Mouse (Mus musculus) urinary bladder, adult 18-20 months (tissue): ENCODE data around the gene Lhb.
A peak's percentile ranks its signal among the peaks of the same experiment; 100 is the strongest.

Source experiments
- DNase-seq, 2 experiments: peaks; one replicate each; pipeline ENCODE4 v3.0.0; 2022; ENCODE audit warnings: low spot score in 2 of 2, mixed read lengths in 2 of 2

Lhb gene

DNA sequence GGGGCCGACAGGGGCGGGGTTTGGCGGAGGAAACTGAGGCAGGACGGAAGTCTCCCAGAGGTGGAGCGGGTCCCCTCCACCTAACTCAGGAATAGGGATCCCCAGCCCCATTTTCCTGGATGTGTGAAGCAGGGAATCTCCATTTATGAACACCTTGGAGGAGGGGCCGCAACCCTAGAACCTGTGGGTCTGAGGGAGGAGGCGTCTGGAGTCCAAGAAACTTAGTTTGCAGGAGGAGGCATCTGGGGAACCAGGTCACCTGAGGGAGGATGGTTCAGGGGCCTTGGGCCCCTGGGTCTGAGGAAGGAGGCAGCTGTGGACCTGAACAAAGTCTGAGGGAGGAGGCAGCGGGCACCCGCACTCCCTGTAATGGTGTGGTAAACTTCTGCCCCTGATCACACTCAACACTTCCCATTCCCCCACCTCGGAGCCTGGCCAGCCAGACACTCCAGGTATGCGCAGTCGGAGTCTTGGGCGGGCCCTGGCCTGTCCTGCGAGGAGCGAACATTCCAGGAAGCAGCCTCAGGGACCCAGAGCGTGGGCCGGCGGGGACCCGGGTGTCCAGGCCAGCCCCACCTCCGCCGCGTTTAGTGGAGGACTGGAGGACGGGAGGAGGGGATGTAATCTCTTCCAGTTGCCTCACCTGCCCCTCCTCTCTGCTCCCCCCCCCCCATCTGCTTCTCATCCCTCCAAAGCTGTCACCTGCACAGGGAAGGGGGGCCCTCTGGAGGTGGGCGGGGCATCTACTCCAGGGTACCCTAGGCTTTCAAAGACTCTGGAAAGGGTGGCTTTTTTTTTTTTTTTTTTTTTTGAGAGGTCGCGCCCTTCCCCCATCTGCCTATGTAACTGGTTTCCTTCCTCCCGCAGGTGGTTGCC, 6.5 kb upstream of the Lhb start:
- DNase-seq = peak; percentile 52 to 58

DNA sequence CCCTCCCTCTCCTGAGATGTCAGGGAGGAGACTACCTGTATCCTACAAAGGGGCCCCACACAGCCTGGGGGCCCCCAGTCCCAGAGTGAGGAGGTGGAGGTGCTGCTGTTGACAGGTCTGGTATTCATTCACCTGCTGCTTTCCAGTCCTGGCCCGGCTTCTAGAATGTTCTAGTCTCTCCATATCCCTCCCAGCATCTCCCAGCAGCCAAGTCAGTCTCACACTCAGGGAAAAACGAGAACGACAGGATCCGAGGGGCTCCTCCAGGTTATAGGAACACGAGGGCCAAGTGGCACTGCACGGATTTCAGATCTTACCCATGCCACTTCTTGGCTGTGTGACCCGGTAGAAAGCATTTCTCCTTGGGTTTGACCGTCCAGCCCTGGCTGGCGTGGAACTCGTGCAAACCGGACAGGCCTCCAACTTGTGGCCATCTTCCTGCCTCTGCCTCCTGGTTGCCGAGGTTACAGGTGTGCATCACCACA, 5.8 kb upstream of the Lhb start:
- DNase-seq = no peak

DNA sequence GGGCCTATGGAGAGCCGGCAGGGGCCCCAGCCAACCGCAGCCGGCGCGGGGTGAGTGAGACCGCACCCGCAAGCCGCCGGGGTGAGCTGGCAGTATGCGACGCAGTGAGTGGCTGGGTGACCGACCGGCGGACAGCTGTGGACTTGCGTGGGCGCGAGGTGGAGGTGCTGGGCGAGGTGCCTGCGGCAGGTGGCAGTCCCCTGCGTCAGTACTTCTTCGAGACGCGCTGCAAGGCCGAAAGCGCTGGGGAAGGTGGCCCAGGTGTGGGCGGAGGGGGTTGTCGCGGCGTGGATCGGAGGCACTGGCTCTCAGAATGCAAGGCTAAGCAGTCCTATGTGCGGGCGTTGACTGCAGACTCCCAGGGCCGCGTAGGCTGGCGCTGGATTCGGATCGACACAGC, 5.0 kb upstream of the Lhb start:
- no peak for DNase-seq

DNA sequence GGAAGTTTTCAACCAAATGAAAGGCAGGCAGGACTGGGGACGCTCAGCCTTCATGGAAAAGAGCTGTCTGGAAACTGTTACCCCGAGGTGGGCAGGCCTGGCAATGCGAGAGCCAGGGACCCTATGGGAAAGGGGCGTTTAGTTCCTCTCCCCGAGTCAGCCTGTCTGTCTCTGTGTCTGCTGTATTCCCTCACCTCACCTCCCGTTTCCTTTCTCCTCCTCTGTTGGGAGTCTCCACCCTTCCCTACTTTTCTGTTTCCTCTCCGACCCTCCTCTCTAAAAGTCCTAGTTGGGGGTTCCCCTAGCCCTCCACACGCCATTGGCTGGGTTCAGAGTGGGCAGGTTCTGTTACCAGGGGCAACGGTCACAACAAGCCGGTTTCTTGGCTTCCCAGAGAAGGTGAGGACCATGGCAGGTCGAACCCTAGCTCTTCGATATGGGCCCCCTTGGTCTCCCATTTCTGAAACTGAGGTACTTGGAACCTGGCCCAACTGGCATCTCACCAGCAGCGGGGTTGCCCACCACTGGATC, 2.6 kb upstream of the Lhb start:
- no peak for DNase-seq

DNA sequence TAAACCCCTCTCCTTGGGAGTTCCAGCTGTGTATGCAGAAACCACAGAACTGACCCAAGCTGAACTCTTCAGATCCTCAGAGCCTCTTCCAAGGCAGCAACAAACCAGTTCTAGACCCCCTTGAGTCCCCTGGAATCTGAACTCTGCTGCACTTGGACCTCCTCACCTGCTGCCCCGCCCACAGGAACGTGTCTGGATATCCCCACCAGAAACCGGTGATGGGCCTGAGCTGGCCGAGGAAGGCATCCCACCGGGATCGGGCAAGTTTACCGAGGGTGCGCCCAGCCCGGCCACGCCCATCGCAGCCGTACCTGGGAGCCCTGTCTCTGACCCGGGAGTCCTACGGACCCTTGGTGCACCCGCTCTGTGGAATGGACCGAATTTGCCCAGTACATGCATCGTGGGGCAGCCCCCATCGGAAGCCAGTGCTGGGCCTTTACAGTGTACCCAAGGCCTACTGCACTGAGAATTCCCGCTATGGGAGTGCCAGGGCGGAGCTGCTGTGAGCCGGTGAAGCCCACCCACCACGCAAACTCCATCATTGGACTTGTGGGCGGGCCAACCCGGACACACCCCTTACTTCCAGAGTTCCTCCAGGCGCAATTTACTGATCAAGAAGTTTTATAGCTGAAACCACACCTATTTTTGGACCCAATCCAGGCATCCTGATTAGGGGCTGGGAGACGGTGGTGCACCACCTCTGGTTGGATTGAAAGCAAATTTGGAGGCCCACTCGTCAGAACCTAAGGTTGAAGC, 583 bp upstream of the Lhb start:
- no peak for DNase-seq

DNA sequence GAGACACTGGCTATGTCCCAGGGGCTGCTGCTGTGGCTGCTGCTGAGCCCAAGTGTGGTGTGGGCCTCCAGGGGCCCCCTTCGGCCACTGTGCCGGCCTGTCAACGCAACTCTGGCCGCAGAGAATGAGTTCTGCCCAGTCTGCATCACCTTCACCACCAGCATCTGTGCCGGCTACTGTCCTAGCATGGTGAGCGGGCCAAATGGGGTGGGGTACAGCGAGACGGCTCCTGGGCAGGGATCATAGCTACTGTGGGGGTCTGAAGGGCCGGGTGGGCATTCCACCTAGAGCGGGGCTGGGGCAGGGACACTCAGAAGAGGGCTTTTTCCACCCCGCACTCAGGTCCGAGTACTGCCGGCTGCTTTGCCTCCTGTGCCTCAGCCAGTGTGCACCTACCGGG, 574 bp downstream of the Lhb start:
- no peak for DNase-seq

DNA sequence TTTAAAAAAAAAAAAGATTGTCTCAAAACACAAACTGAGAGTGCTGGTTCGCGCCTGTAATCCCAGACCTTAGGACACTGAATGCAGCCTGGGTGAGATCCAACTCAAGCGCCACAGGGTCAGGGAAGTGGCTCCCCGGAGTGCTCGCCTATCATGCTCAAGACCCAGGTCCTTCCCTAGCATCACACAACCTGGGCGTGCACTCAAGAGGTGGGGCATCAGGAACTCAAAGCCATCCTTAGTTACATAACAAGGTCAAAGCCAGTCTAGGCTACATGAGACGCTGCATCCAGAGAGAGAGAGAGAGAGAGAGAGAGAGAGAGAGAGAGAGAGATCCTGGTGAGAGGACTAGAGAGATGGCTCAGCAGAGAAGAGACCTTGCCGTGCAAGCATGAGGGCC, 5.9 kb downstream of the Lhb start:
- no peak for DNase-seq

DNA sequence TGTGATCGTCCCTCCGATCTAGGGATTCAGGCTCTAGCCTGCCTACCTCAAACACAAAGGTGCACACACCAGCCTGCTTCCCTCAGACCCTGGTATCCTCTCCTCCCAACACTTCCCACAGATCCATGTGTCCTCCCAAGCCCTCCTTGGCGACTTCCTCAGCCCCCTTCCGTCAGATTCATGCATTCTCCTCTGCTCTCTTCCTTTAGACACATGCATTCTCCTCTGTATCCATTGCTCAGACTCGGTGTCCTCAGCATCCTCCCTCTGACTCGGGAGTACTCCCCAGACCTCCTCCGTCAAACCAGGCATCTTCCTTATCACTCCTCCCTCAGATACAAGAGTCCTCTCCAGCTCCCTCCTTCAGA, 13.2 kb downstream of the Lhb start:
- no peak for DNase-seq

DNA sequence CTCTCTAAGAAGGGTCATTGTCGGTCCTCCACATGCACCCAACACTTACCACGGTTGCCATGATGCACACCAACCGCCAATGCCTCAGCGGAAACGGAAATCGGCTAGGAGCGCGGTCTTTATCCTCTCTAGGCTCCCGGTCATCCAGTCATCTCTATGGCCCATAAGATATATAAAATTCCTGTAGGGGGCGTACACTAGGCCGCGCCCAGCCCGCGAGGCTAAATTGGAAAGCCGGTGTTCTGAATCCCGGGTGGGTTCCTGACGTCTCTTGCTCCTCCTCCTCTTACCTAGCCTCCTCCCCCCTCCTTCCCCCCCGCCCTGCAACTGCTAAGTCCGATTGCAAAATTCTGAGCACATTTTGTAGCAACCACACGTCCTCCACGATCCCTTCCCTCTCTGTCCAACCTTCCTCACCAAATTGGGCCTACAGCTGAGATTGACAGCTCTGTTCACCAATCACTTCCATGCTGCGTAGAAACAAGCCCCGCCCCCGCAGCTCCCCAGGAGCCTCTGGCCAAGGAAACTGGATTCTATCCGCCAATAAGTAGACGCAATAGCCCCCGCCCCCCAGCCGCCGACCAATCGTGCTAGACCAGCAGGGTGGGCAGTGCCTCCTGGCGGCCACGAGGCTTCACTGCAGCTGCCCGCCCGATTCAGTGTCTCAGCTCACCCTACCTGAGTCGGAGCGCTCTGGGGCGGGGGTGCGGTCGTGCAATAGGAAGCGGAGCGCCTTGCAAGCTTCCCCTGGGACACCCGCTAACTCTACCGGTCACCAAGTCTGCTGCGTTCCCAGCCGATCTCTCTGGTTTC, 13.8 kb downstream of the Lhb start, which contains the start of gene Gys1:
Gene Gys1 (plus strand): TSS at position 642 of the 813 bp plus-strand sequence.
- DNase-seq = peak; percentile 99 to 100

DNA sequence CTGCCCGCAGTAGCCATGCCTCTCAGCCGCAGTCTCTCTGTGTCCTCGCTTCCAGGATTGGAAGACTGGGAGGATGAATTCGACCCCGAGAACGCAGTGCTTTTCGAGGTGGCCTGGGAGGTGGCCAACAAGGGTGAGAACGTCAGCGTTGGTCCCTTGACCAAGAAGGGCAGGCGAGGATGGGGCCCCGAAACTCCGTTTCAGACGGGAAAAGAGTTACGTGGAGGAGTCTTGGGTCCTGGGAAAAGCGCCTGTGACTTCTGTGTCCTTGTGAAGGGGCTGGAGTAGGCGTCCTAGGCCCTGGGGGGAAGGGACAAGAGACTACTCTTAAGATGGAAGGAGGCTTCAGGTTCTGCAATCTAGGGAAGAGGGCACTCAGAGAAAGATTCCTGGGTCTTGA, 14.4 kb downstream of the Lhb start:
- DNase-seq = no peak

DNA sequence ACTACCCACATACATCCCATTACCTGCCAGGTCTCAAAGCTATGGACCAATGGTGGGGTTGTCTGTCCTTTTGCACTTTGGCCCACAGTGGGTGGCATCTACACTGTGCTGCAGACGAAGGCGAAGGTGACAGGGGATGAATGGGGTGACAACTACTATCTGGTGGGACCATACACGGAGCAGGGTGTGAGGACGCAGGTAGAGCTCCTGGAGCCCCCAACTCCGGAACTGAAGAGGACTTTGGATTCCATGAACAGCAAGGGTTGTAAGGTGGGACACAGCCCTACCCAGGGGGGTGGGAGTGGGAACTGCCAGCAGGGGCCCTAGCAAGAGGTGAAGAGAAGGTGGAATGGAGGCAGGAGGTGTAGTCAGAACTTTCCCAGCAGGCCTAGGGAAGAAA, 15.8 kb downstream of the Lhb start:
- DNase-seq = no peak

DNA sequence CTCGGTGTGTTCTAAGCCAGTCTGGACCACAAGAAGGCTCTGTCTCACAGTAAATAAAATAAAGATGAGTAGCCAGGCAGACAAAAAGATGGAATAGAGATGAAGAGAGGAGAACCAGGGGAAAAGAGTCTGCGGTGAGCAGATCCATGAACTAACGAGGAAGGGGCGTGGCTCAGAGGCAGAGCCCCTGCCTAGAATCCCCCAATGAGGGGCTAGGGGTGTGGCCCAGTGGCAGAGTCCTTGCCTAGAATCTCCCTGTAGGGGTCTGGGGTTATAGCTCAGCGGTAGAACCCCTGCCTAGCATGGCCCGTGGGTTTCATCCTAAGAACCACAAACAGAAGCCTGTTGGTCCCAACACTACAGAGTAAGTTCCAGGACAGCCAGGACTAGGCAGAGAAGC, 16.4 kb downstream of the Lhb start:
- no peak for DNase-seq

DNA sequence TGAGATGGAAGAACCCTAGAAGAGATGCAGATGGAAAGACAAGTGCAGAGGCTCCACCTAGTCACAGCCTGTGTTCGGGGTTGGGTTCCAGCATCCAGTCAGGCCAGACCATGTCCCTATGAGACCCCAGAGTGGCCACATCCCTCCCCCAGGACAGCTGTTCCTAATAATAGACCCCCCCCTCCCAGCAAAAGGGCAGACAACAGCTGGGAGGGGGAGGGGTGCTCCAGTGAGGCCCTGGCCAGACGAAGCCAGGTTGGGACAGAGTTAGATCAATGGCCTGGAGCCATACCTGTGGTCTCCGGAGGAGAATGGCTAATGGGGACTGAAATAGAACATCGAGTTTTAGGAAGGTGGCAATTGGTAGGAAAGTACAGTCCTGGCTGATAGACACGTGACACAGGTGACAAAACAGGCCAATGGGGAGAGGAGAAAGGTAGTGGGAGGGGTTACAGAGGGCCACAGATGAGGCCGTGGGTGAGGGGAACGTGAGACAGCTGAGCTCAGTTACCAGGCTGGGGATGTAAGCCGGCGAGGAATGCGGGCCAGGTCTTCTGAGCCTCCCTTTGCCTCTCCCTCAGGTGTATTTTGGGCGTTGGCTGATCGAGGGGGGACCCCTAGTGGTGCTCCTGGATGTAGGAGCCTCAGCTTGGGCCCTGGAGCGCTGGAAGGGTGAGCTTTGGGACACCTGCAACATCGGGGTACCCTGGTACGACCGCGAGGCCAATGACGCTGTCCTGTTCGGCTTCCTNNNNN, 17.1 kb downstream of the Lhb start, which contains the start of gene Ruvbl2:
Gene Ruvbl2 (minus strand): TSS at position 576 of the 756 bp plus-strand sequence.
- DNase-seq = no peak

DNA sequence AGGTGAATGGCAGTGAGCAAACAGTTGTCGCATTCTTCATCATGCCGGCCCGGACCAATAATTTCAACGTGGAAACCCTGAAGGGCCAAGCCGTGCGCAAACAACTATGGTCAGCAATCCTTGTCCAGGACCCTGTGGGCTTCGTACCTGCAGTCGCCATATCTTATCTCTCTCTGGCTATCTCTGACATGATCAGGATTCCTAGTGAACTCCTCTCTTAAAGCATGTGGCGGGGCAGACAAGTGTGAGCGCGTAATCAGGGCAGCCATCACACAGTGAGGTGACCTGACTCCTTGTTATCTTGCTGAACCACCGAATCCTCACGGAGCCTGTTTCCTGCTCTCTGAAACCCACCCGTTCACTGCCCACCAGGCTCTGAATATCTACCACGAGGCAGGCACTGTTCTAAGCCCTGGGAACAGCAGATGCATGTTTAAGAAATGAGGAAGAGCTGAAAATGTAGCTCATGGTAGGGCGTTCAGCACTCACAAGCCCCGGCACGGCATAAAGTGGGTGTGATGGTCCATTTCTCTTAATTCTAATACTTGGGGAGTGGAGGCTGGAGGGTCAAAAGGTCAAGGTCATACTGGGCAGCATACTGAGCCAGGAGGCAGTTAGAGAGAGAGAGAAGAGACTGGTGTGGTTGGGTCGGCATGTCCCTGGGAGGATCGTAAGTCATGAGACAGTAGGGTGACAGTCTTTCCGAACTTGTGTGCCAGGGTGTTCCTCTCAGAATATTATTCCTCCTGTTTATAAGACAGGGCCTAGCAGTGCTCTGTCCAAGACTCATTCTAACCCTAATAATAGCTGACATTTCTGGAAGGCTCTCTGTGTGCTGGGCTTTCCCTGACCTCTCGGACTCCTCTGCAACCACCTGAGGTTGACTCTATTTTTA, 23.2 kb downstream of the Lhb start:
- no peak for DNase-seq

DNA sequence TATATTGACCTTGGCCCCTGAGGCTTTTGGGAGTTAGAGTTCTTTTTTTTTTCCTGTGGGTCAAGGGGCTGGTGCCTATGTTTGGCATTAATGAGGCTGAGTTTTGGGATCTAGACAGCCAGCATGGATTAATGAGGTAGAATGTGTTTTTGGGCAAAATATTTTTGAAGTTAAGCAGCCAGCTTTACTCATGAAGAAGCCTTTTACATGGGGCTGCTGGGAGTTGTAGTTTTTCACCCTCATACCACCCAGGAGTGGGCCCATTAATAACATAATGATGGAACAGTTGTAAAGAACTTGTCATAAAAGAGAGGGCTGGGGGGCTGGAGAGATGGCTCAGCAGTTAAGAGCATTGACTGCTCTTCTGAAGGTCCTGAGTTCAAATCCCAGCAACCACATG, 26.0 kb downstream of the Lhb start:
- DNase-seq = no peak

DNA sequence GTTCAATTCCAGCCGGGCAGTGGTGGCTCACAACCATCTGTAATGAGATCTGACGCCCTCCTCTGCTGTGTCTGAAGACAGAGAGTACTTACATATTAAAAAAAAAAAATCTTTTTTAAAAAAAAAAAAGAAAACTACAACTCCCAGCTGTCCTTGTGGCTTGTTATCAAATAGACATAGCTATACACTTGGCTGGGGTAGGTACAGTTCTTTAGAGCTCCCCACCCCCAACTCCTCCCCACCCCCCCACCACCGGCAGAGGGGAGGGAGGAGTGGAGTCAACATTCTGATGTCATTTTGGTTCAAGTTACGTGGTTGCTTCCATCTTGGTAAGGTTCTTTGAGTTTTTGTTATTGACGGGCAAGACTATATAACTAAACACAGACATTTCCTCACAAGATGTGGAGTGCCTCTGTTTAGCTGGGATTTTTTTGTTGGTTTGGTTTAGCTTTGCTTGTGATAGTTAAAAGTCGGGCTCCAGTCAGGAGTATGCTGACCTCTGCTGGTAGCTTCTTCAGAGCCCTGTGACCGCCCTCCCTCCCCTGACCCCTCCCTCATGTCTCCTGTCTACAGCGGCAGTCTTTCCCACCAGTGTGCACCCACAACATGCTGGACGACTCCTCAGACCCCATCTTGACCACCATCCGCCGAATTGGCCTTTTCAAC, 26.8 kb downstream of the Lhb start:
- DNase-seq = no peak

DNA sequence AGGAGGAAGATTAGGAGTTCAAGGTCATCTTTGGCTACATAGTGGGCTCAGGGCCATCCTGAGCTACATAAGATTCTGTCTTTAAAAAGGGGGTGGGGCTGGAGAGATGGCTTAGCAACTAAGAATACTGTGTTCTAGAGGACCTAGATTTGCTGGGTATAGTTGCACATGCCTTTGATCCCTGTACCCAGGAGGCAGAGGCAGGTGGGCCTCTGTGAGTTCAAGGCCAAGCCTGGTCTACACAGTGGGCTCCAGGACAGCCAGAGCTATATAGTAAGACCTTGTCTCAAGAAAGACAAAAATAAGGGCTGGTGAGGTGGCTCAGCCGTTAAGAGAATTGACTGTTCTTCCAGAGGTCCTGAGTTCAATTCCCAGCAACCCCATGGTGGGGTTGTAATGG, 29.4 kb downstream of the Lhb start:
- no peak for DNase-seq

DNA sequence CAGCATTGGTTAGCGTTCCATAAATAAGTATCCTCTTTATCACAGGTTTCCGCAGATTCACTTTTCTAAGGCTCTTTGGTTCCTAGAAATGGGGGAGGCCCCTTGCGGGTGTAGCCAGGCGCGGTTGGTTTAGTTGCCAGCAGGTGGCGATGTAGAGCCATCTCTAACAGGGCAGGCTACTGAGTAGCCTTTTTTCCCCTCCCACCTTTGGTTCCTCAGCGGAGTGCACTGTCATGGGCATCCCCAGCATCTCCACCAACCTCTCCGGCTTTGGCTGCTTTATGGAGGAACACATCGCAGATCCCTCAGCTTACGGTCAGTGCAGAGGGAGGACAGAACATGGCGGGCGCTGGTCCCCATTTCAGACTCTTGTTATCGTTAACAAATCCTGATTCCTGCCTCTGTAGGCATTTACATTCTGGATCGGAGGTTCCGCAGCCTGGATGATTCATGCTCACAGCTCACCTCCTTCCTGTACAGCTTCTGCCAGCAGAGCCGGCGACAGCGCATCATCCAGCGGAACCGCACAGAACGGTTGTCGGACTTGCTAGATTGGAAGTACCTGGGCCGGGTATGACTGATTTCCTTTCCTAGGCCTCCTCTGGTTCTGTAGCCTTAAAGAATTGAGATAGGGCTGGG, 30.8 kb downstream of the Lhb start:
- peak; percentile 56 to 61 for DNase-seq

DNA sequence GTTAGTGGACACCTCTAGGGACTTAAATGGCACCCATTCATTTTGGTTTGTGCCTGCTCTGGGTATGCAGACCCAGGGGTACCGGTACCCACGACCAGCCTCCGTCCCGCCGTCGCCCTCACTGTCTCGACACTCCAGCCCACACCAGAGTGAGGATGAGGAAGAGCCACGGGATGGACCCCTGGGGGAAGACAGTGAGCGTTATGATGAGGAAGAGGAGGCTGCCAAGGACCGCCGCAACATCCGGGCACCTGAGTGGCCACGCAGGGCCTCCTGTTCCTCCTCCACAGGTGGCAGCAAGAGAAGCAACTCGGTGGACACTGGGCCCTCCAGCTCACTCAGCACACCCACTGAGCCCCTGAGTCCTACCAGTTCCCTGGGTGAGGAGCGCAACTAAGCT, 34.4 kb downstream of the Lhb start:
- DNase-seq = no peak
